Mouse (Mus musculus): ENCODE data around the gene Fam32a.

DNA sequence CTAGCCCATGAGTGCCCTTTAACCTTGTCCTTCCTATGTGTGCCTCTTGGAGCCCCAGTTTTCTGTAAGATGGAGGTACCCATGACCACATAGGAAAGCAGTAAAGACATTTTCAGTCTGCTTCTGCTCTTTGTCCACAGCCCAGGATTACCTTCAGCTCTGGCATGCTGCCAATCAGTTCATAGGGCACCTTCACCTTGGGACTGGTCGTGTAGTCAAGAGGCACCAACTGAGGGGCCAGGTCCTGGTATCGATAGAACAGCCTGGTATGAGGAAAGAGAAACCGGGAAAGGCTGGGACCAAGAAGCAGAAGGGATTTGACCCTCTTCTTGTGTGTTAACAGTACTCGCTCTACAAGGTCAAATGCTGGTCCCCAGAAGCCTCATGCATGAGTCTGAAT is 9.3 kb upstream of the Fam32a start:
- TF ChIP-seq CTCF (IDR thresholded peaks at IDR 0.05; ENCODE audit: control insufficient read depth, insufficient read depth, insufficient read length): no peak
- TF ChIP-seq USF1 (IDR thresholded peaks at IDR 0.05; ENCODE audit: low read depth): no peak
- no peak for TF ChIP-seq MAX (IDR thresholded peaks at IDR 0.05)

Measured in C2C12 (cell line).